Mouse (Mus musculus): ENCODE data around the gene 4933415A04Rik.

4933415A04Rik gene

DNA sequence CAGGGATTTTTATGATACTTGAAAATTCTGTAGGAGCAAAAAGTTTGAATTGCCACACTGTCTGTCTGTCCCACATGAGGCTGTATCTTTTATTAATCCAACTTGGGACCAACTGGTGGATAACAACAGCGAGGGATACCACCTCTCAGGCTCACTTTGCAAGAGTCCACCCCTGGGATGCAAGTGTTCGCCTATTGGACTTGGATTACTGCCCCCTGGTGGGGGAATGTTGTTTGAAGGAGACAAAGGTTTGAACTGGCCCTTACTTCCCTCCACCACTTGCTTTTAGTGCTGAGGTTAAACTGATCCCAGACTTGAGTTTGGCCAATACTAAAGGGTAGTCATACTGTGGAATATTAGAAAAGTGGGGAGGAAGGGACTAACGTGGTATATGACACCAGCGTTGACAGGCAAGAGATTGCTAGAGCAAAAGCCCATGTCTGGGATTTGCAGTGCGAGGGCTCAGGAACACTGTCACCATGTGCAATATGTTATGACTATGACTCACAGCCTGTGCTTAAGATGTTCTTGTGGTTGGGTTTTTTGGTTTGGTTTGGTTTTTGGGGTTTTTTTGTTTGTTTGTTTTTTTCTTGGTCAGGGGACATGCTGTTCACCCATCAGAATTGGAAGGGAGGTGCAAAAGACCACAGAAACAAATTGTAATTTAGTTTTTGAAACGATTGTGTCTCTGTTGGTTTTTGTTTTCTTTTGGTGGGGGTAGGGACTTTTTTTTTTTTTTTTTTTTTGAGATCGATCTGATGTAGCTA, at the start of gene 4933415A04Rik:
Gene 4933415A04Rik, plus strand, starts transcription at position 717 of the 767 bp plus-strand sequence.
- DNase-seq = peak; percentile 81 to 87

DNA sequence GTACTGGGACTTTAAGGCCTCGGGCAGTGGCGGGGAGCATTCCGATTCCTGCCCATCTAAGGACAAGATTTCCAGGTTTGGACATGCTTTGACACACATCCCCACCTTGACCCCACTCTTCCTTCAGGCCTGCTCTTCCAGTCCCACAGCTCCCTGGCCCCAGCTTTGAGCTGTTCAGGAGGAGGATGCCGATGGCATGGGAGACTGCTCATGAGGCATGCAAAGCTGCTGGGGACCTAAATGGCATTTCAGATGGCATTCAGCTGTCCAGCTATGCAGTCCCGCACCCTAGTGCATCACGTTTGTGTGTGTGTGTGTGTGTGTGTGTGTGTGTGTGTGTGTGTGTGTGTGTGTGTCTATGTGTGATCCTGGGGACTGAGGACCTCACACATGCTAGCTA, 49.8 kb upstream of the 4933415A04Rik start:
- no peak for DNase-seq

DNA sequence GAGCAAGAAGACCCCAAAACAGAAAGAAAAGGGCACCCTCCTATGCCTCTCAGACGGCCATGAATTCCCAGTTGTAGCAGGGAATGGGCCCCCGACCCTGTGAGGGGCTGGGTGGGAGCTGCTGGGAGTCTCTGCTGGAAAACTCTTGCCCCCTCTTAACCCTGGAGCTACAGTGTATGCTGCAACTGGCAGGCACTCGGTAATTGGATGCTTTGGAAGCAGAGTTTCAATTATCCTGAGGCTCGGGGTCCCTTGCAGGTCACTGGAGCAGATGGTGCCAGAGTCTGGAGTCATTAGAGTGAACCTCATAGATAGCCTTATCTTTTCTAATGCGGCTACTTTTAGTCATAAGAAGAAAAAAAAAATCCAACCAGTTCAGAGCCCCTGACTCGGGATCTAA, 47.0 kb upstream of the 4933415A04Rik start:
- DNase-seq = no peak

DNA sequence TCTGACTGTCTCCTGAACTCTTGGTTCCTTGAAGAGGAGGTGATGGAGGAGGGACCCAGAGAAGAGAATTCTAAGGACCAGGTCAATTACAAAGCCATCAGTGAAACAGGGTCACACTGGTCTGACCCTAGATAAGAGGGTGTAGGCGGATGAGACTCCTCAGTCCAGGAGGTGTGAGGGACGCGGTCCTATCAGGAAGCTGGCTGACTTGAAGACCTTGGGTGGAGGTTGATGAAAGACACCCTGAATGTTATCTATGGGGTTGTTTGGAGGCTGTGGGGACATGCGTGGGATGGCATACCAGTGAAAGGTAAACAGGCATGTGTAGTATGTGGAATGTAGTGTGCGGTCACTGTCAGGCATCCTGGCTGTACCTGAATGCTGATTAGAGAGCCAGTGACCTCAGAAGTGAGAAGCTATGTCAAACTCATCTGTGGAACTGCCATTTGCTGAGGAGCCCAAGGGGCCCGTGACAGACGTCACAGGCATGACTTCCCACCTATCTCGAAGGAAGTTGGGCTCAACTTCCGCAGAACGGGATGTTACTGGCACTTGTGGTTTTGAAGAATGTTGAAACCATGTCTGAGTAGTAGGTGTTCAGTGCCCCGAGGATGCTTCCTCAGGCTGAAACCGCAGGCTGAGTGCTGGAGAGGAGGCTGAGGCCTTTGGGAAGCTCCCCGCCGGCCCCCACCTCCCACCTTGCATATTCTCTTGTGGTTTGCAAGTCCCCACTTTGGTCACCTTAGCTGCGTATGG, 43.0 kb upstream of the 4933415A04Rik start:
- no peak for DNase-seq

DNA sequence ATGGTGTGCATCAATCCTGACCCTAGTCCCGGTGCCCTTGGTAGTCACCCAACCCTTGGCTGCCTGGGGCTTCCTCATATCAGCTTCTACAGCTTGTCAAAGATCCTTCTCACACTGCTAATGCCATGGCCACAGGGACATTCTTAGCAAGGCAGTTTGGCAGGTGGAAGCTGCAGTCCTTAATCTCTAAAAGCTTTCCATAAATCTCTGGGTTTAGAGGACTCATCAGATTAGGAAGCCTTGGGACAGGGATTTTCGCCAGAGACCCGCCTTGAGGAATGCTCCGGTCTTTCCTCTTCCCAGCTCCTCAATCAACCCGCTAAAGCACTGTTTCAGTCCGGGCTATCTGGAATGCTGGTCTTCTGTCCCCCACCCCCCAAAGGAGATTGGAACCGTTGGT, 42.0 kb upstream of the 4933415A04Rik start:
- no peak for DNase-seq

DNA sequence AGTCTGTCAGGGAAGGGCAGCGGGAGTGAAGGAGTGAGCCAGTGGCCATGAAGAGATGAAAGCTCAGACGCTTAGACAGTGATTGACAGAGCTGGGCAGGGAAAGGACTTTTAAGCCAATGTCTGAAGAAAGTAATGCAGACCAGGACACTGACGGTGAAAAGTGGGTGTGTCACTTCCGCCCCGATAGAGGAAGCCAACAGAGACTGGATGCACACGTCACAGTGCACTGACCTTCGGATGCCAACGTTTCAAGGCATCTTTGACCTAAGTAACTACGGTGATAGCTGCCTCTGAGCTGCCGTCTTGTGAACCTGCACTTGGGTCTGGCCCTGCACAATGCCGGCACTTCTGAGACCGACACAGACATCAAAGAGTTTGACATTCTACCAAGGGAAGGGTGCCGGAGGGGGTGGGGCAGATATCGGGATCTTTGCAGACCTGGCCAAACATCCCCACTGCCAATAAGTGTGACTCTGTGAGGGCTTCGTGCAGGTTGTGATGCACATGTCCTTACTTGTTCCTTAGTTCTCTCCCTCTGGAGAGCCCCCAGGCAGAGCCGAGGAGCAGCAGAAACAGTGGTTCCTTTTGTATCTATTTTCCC, 40.9 kb upstream of the 4933415A04Rik start:
- no peak for DNase-seq

DNA sequence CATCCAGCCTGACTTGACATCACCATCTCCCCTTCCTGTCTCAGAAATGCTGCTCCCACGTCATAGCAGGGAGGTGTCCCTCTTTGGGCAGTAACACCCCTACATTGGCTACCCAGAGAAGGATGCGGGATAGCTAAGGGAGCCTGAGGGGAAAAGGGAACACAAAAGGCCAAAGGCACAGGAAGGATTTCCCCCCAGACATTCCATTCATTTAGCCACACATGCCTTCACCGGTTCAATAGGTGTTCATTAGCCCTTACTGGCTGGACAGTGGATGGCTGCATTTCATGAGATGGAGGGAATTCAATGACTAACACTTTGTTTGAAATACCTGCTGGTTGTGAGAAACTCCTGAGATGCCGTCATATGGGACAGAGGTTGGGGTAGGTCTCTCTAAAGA, 40.2 kb upstream of the 4933415A04Rik start:
- no peak for DNase-seq

DNA sequence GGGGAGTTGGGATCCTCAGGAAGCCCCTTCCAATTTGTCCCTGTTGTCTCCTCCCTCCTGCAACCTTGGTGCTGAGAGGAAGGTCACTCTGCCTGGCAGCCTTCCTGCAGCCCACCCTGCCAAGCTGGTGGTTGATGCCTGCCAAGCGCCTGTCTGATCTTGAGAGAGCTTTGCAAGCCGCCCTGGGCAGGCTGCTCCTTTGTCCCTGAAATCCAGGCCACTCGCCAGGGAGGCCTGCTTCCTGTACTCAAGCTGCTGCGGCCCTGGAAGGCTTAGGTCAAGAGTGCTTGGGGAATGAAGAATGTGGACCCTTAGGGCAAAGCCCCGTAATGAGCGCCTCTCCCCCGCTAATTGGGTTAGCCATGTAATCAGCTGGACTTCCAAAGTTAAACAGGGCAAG, 38.7 kb upstream of the 4933415A04Rik start:
- peak; percentile 85 to 86 for DNase-seq

DNA sequence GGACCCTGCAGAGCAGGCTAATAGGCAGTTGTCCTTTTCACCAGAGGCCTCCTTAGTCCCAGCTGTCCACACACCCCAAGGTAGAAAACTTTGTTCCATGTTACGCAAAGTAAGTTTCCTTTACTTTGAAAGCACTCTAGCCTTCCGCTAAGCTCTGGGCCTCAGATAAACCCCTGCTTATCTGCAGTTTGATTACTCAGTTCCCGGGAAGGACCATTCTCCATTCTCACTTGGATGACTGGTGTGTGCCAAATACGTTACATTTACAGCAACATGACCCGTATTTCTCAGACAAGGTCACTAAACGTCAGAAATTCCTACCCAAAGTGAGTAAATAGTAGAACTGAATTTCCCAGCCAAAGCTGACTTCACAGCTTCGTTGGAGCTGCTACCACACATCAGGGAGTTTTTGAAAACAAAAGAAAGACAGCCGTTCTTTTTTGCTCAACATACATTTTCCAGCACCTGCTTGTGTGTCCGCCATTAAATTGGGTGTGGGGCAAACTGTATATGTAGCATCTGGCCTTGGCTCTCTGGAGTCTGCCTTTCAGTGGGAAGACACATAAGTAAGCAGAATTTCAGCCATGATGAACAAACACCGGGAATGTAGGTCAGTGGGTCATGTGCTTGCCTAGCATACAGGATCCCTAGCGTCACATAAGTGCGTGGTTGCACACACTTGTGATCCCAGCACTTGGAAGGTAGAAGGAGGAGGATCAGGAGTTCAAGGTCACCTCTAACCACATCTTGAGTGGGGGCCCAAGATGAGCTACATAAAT, 38.0 kb upstream of the 4933415A04Rik start:
- peak in 1 of 2 experiments; percentile 22 for DNase-seq

DNA sequence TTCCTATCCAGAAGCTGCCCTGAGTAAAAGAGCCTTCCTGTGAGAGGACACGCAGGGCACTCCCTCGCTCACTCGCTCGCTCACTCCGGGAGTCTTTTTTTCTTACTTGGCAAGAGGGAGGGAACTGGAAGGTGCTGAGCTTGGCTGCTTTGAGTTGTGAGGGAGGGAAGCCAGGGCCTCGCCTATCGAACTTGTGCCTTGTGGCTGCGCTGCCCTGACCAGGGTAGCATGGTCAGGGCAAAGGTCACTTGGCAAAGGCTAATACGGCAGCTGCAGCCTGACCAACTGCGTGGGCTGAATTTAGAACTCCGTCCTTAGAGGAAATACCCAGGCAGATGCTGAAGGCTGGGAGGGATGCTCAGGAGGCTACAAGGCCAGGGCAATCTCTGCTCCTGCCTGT, 37.1 kb upstream of the 4933415A04Rik start:
- DNase-seq = peak; percentile 43 to 52

DNA sequence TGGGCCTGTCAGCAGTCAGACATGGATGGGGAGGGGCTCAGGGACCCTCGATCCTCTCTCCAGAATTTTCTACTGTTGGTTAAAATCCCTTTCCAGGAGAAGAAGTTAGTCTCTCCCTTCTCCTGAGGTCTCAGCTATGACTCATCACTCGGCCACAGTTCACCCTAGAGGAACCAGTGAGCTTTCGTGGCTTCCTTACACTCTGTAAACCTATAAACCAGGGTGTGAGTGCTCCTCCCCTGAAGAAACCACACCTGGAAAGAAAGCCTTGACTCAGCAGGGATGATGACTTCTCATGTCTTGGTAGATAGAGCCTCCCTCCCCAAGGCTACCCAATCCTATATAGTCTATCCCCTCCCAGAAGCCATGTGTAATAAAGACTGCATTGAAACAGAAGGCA, 35.1 kb upstream of the 4933415A04Rik start:
- DNase-seq = no peak

DNA sequence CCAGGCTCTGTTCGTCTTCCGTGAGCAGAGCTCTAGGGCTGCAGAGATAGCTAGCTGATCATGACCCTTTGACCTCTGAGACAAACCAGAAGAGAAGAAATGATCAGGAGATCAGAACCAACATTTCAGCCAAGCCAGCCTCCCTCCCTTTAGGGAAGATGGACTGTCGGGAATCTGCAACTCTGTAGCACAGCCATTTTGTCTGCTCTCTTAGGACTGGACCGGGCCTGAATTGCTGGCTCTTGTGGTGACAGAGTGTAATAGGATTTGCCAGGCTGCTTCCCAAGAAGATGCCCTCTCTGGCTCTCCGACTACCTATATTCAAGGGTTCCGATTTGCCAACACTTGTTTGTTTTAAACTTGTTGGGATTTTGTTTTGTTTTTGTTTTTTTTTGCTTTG, 34.2 kb upstream of the 4933415A04Rik start:
- DNase-seq = no peak

DNA sequence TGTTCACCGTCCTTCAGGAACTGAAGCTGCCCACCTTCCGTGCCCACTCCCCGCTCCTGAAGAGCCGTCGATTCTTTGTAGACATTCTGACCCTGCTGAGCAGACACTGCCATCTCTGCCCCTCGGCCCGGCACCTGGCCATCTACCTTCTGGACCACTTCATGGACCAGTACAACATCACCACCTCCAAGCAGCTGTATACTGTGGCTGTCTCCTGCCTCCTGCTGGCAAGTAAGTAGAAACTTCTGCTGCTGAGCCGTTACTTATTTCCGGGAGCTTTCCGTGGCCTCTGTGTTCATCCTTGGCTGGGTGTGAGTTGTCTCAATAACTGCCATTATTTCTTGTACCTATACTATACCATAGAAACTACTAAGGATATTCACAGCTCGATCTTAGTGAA, 30.3 kb upstream of the 4933415A04Rik start:
- DNase-seq = no peak

DNA sequence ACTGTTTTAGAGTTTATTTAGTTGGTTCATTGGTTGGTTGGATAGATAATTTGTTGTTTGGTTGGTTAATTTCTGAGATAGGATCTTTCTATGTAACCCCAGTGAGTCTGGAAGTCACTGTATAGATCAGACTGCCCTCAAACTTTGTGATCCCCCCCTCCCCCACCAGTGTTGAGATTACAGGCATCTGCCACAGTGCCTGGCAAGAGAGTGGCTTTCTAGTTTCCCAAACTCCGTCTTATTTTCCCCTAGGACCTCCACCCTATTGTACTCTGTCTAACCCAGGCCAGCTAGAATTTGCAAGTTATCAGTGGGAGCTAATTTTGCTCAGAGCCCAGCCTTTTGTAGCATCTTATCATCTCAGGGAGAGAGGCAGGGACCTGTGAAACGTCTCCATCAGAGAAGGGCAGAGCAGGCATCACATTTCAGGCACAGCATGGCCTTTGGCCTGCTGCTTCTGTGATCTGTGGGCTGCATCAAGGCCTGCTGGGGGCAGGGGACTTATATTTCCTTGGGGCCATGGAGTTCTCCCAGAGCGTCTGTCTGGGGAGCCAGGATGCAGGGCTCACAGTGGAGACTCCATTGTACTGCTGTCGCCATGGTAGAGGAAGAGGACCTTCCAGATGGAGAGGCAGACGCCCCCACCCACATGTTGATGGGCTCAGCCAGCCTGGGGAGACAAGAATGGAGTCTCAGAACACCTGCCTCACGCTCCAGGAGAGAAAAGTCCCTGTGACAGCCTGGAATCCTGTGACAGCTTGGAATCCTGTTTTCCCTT, 27.1 kb upstream of the 4933415A04Rik start:
- DNase-seq = no peak

DNA sequence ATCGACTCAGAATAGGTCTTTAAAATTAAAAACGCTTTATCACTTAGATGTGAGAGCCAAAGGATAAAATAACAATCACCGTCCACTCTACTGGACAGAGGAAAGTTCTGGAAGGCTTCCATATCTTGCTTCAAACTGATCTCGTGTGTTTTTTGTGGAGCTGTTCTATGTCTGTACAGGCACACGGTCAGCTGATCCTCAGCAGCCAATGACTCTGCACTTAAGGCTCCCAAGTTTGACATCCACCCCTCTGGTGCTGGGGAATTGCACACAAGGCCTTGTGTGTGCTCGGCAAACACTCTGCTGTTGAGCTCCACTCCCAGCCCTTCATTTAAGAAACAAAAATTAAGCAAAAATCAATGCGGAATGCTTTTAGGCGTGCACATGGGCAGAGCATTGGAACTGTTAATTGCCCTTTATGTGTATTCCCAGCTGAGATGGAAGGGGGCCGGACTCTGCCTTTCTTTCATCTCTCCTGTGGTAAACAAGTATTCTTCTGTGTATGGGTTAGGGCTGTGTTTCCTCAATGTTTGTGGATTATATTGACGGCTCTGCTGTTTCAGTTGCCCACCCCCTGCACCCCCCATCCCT, 23.1 kb upstream of the 4933415A04Rik start:
- DNase-seq = no peak

DNA sequence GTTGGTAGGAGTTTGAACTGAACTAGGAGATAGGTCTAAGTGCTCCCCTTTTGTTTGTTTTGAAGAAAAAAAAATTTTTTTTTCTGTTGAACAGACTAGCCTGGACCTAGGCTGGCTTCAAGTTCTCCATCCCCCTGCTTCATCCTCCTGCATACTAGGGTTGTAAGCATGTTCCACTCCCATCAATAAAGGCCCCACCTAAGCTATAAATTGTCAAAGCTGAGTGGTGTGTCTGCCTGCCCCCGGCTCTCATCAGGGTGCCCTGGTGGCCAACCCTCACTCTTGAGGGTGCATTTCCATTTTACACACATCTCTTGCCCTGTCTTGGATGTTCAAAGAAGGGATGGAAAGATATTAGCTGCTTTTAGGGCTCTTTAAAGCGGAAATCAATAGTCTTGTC, 21.4 kb upstream of the 4933415A04Rik start:
- DNase-seq = no peak

DNA sequence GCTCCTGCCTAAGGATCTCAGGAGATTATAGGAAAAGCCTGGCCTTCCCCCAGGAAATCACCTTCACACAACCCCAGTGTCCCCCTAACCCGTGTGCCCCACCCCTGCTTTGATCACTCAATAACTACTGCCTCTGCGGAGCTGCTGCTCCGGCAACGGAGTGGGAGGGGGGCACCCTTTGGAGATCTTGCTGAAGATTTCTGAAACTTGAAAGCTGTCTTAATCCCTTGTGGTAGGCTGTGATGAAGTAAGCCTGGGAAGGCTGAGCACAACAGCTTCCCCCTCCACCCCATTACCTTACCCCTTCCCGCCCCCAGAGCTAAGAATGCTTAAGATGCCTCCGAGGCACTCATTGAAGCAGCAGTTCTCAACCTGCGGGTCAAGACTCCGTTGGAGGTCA, 21.0 kb upstream of the 4933415A04Rik start:
- DNase-seq = no peak

DNA sequence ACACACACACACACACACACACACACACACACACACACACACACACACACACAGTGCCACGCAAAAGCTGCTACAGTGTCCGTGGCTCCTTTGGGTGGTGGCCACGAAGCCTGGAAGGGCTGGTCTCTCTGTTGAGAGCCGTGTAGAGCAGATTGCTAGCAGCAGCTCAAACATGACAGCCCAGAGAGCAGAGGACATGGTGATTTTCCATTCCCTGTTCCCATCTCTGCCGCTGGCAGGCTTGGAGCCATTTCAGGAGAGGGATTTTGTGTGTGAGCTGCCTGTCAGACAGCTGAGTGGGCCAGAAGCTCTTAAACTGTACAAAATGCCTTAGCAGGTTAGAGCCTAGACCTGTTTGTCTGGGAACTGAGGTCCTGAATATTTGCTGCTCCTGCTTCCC, 20.1 kb upstream of the 4933415A04Rik start:
- DNase-seq = peak; percentile 23 to 35

DNA sequence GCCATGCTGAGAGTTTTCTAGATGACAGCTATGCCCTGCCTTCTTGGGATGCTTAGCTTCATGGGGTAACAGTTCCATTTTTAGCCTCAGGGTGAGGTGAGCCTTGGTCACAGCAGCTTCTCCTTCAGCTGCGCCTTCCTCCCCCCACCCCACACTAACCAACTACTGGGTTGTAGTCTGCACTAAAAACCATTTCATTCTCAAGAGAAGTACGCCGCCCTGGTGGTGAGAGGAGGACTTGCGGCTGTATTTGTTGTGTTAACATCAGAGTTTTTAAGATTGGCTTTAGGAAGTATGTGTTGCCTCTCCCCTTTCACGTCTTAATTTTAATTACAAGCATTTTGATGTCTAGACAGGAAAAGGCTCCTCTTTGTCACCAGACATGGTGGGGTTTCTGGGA, 18.6 kb upstream of the 4933415A04Rik start:
- peak in 1 of 2 experiments; percentile 43 for DNase-seq

DNA sequence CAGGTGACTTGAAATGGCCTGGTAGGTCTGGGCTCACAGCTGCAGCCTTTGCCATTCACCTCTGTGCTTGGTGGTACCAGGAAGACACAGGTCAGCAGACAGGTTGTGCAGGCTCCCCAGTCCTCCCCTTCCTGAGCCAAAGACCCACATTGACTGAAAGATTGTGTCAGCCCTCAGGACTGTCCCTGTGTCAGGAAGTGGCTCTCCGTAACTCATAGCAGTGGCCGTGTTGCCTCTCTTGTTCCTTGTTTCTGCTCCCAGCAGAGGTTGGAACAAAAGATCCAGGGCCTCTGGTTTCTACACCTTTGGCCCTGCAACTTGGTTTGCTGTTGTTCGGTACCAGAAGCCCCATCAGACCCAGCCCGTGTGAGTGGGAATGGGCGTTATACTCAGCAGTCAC, 17.7 kb upstream of the 4933415A04Rik start:
- DNase-seq = no peak

DNA sequence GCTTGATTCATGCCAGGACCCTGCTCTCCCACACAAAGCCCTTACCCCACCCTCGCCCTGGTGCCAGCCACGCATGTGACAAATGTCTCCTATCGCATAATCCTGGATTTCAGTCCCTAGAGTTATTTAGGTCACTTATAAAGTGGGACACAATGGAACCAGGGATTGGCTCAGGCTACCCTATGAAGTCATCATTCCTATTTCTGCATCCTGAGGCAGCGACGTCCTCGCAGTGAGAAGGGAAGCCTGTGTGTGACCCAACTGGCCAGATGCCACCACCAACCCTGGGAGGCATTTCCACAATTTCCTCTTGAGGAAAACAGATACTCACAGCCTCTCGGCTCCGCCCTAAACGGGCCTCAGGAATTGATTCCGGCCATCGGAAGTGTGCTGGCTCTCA, 17.2 kb upstream of the 4933415A04Rik start:
- peak; percentile 93 to 94 for DNase-seq

DNA sequence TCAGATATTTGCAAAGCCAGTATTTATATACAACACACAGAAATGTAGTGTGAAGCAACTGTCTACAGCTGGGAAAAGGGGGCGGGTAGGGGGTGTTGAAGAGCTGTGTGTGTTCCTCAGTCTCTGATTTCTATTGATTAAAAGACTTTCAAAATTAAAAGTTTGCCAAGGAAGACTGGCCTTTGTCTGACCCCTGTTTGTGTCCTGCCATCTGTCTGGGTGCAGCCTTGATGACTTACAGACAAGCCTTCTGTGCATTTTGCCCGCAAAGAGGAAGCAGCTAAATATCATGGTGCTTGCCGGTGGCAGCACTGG, 11.8 kb upstream of the 4933415A04Rik start:
- DNase-seq = no peak

All from cerebellum, adult 18-20 months (tissue).